Mouse (Mus musculus): ENCODE results near the gene Hddc3. TPM values are rescaled to one million over a fixed set of nuclear protein-coding genes. Genes with fewer than 3 reads are reported as not detected.
"Not testable (repeated sequence)": the region's sequence is repeated elsewhere in the genome, so short reads cannot be mapped to it uniquely, and the experiment has no call there.

The Hddc3 gene
- polyA plus RNA-seq, 1 experiment from 2014 or later = 25.4 TPM

GRCm38 (mm10) chr7:80387633-80388543, 45.0 kb downstream of the Hddc3 start, which contains the start of gene Fes:
TSS of gene Fes (minus strand) at chr7:80387946.
- 0 out of 2 replicates have a peak within 1 kb of the TSS, but pooled peaks have one; percentile 19 for H3K9ac ChIP-seq (replicated peaks)
- WGBS = 12% methylated on average over 33 of the region's 33 CpGs
- peaks cover 31% of the 10 kb centered on the region for H3K36me3 ChIP-seq
- H3K27me3 ChIP-seq = peaks cover 20% of the 10 kb centered on the region
- peaks cover 14% of the 10 kb centered on the region; the same call in 1 of the 2 replicates for H3K4me1 ChIP-seq
- H3K27ac ChIP-seq (replicated peaks) = no peak within 1 kb of the TSS; the same call in 1 of the 2 replicates
- no peak; the same call in 1 of the 2 replicates for ATAC-seq (replicated peaks)
- H3K9me3 ChIP-seq = no peaks in the 10 kb centered on the region
- 0 out of 2 replicates have a peak within 1 kb of the TSS, but pooled peaks have one; percentile 10 for H3K4me3 ChIP-seq
- H3K4me2 ChIP-seq (replicated peaks) = no peak within 1 kb of the TSS; the same call in 1 of the 2 replicates

GRCm38 (mm10) chr7:80392119-80392518, 49.2 kb downstream of the Hddc3 start:
- ATAC-seq (replicated peaks) = no peak

GRCm38 (mm10) chr7:80394600-80394999, 51.7 kb downstream of the Hddc3 start:
- Histone ChIP-seq H3K4me3 (no peak overlapping the region), H3K4me2 (replicated peaks) (no peak overlapping the region), H3K27me3 (no peaks in the 10 kb centered on the region), H3K9me3 (no peaks in the 10 kb centered on the region), H3K9ac (replicated peaks) (no peak overlapping the region), H3K4me1 (peaks cover 6% of the 10 kb centered on the region; the same call in 1 of the 2 replicates), H3K27ac (replicated peaks) (no peak overlapping the region), H3K36me3 (peaks cover 68% of the 10 kb centered on the region)
- 95% methylated on average over 4 of the region's 4 CpGs for WGBS
- ATAC-seq (replicated peaks) = no peak

More at GRCm38 (mm10) chr7:80392119-80392518, 49.2 kb downstream of the Hddc3 start:
- no peaks in the 10 kb centered on the region for H3K9me3 ChIP-seq
- peaks cover 64% of the 10 kb centered on the region for H3K36me3 ChIP-seq
- peaks cover 12% of the 10 kb centered on the region for H3K27me3 ChIP-seq
- no peak overlapping the region for H3K9ac ChIP-seq (replicated peaks)
- no peak overlapping the region for H3K4me3 ChIP-seq
- WGBS = 95% methylated on average over 15 of the region's 15 CpGs
- no peak overlapping the region for H3K27ac ChIP-seq (replicated peaks)
- H3K4me2 ChIP-seq (replicated peaks) = no peak overlapping the region
- peaks cover 9% of the 10 kb centered on the region; the same call in 1 of the 2 replicates for H3K4me1 ChIP-seq

- H3K4me3 ChIP-seq; H3K9me3 ChIP-seq; ATAC-seq (replicated peaks); H3K4me2 ChIP-seq (replicated peaks); H3K27me3 ChIP-seq; H3K9ac ChIP-seq (replicated peaks); H3K27ac ChIP-seq (replicated peaks): not testable (repeated sequence)
- H3K36me3 ChIP-seq = peaks cover 52% of the 10 kb centered on the region
- 93% methylated on average over 4 of the region's 4 CpGs for WGBS
- peaks cover 25% of the 10 kb centered on the region for H3K4me1 ChIP-seq
These were observed 53.5 kb downstream of the Hddc3 start for GRCm38 (mm10) chr7:80396427-80396826.

GRCm38 (mm10) chr7:80397986-80398385, 55.1 kb downstream of the Hddc3 start:
- 88% methylated on average over 9 of the region's 9 CpGs for WGBS
- Histone ChIP-seq H3K36me3 (peaks cover 36% of the 10 kb centered on the region), H3K4me2 (replicated peaks) (no peak overlapping the region)

GRCm38 (mm10) chr7:80398654-80399444, 55.9 kb downstream of the Hddc3 start:
- H3K27ac ChIP-seq (replicated peaks) = no peak overlapping the region
- H3K36me3 ChIP-seq = peaks cover 28% of the 10 kb centered on the region
- no peak overlapping the region for H3K4me2 ChIP-seq (replicated peaks)
- no peak overlapping the region for H3K4me3 ChIP-seq
- 75% methylated on average over 9 of the region's 9 CpGs for WGBS
- peaks cover 38% of the 10 kb centered on the region for H3K4me1 ChIP-seq
- ATAC-seq (replicated peaks) = no peak
- H3K27me3 ChIP-seq = no peaks in the 10 kb centered on the region
- no peak overlapping the region for H3K9ac ChIP-seq (replicated peaks)
- H3K9me3 ChIP-seq = no peaks in the 10 kb centered on the region

More at GRCm38 (mm10) chr7:80397986-80398385, 55.1 kb downstream of the Hddc3 start:
- Histone ChIP-seq H3K9ac (replicated peaks) (no peak overlapping the region), H3K9me3 (no peaks in the 10 kb centered on the region), H3K27ac (replicated peaks) (no peak overlapping the region), H3K27me3 (no peaks in the 10 kb centered on the region), H3K4me1 (peaks cover 31% of the 10 kb centered on the region), H3K4me3 (no peak overlapping the region)
- no peak for ATAC-seq (replicated peaks)

- no peak overlapping the region for H3K4me3 ChIP-seq
- ATAC-seq (replicated peaks) = no peak
- H3K27ac ChIP-seq (replicated peaks) = no peak overlapping the region
- H3K9ac ChIP-seq (replicated peaks) = no peak overlapping the region
- H3K4me2 ChIP-seq (replicated peaks) = no peak overlapping the region
- no peaks in the 10 kb centered on the region for H3K27me3 ChIP-seq
- peaks cover 44% of the 10 kb centered on the region for H3K4me1 ChIP-seq
- peaks cover 21% of the 10 kb centered on the region for H3K36me3 ChIP-seq
- no peaks in the 10 kb centered on the region for H3K9me3 ChIP-seq
- 23% methylated on average over 5 of the region's 5 CpGs for WGBS
These were observed 57.2 kb downstream of the Hddc3 start for GRCm38 (mm10) chr7:80400099-80400498.

Other genes with a start within 250 kb of the Hddc3 start
- gene Idh2, start 227.7 kb upstream of the Hddc3 start, polyA plus RNA-seq (2015; fragmentation: Nextera tagmentation; extraction: Ambion mirVana) = 299 and 300 TPM in 2 replicates
- 22.7 and 24.7 TPM in 2 replicates for gene Sema4b, start 156.3 kb upstream of the Hddc3 start, polyA plus RNA-seq (2015; fragmentation: Nextera tagmentation; extraction: Ambion mirVana)
- 31.6 and 32.7 TPM in 2 replicates for gene Cib1, start 110.3 kb upstream of the Hddc3 start, polyA plus RNA-seq (2015; fragmentation: Nextera tagmentation; extraction: Ambion mirVana)
- 3.6 and 3.9 TPM in 2 replicates for gene Gdpgp1, start 110.2 kb upstream of the Hddc3 start, polyA plus RNA-seq (2015; fragmentation: Nextera tagmentation; extraction: Ambion mirVana)
- 1.0 and 1.1 TPM in 2 replicates for gene Ttll13, start 96.7 kb upstream of the Hddc3 start, polyA plus RNA-seq (2015; fragmentation: Nextera tagmentation; extraction: Ambion mirVana)
- gene Ngrn, start 81.9 kb upstream of the Hddc3 start, polyA plus RNA-seq (2015; fragmentation: Nextera tagmentation; extraction: Ambion mirVana) = 67.7 and 67.9 TPM in 2 replicates
- gene Vps33b, start 73.5 kb upstream of the Hddc3 start, polyA plus RNA-seq (2015; fragmentation: Nextera tagmentation; extraction: Ambion mirVana) = 17.4 and 19.8 TPM in 2 replicates
- gene Prc1, start 48.7 kb upstream of the Hddc3 start, polyA plus RNA-seq (2015; fragmentation: Nextera tagmentation; extraction: Ambion mirVana) = 91.2 and 94.4 TPM in 2 replicates
- gene Rccd1, start 18.6 kb upstream of the Hddc3 start, polyA plus RNA-seq (2015; fragmentation: Nextera tagmentation; extraction: Ambion mirVana) = 13.5 and 14.6 TPM in 2 replicates
- 48.2 and 54.3 TPM in 2 replicates for gene Unc45a, start 2.1 kb upstream of the Hddc3 start, polyA plus RNA-seq (2015; fragmentation: Nextera tagmentation; extraction: Ambion mirVana)
- gene Man2a2, start 28.3 kb downstream of the Hddc3 start, polyA plus RNA-seq (2015; fragmentation: Nextera tagmentation; extraction: Ambion mirVana) = 19.2 and 20.3 TPM in 2 replicates
- 2.6 and 3.3 TPM in 2 replicates for gene Fes, start 44.8 kb downstream of the Hddc3 start, polyA plus RNA-seq (2015; fragmentation: Nextera tagmentation; extraction: Ambion mirVana)
- gene Furin, start 62.3 kb downstream of the Hddc3 start, polyA plus RNA-seq (2015; fragmentation: Nextera tagmentation; extraction: Ambion mirVana) = 4.8 and 4.9 TPM in 2 replicates
- gene Blm, start 192.0 kb downstream of the Hddc3 start, polyA plus RNA-seq (2015; fragmentation: Nextera tagmentation; extraction: Ambion mirVana) = 14.5 and 17.3 TPM in 2 replicates

Data from forebrain, embryonic 15.5 days (tissue).